Mouse (Mus musculus): ENCODE measurements around the gene Plekho1. TPM values are rescaled to one million over a fixed set of nuclear protein-coding genes. Genes with fewer than 3 reads are reported as not detected.
"Not testable (repeated sequence)": the region's sequence is repeated elsewhere in the genome, so short reads cannot be mapped to it uniquely, and the experiment has no call there.

Gene Plekho1
- polyA plus RNA-seq, 1 experiment from 2014 or later = 64.8 TPM

- ATAC-seq (replicated peaks; ENCODE audit: insufficient number of reproducible peaks, low FRiP score, low TSS enrichment, low read depth) (peak; percentile 93), DNase-seq (ENCODE audit: low spot score) (peak; percentile 69)
- Histone ChIP-seq H3K27ac (replicated peaks; ENCODE audit: low read depth, low read length) (no peak overlapping the region), H3K9ac (replicated peaks; ENCODE audit: low read length) (peak overlapping the region; percentile 22), H3K4me3 (ENCODE audit: low read depth, low read length) (peak overlapping the region; percentile 1; the same call in 1 of the 2 replicates), H3K4me1 (ENCODE audit: control insufficient read depth, insufficient read depth, low read length) (no peaks in the 10 kb centered on the region), H3K27me3 (ENCODE audit: control insufficient read depth, insufficient read depth, low read length) (no peaks in the 10 kb centered on the region), H3K4me2 (ENCODE audit: low read depth, low read length) (peak overlapping the region; percentile 46), H3K9me3 (replicated peaks; ENCODE audit: control insufficient read depth, low read length) (no peaks in the 10 kb centered on the region), H3K36me3 (replicated peaks; ENCODE audit: control insufficient read depth, insufficient read depth, low read depth, low read length) (no peaks in the 10 kb centered on the region)
- 1% methylated on average over 34 of the region's 34 CpGs for WGBS
Measured at GRCm38 (mm10) chr3:95972873-95973634, 22.7 kb downstream of the Plekho1 start.

GRCm38 (mm10) chr3:95972251-95972872 lies 23.4 kb downstream of the Plekho1 start:
- Histone ChIP-seq H3K27me3 (ENCODE audit: control insufficient read depth, insufficient read depth, low read length) (no peaks in the 10 kb centered on the region), H3K27ac (replicated peaks; ENCODE audit: low read depth, low read length) (no peak overlapping the region), H3K4me1 (ENCODE audit: control insufficient read depth, insufficient read depth, low read length) (no peaks in the 10 kb centered on the region), H3K4me2 (ENCODE audit: low read depth, low read length) (peak overlapping the region; percentile 46), H3K36me3 (replicated peaks; ENCODE audit: control insufficient read depth, insufficient read depth, low read depth, low read length) (no peaks in the 10 kb centered on the region), H3K9ac (replicated peaks; ENCODE audit: low read length) (peak overlapping the region; percentile 22; the same call in 1 of the 2 replicates), H3K4me3 (ENCODE audit: low read depth, low read length) (no peak overlapping the region), H3K9me3 (replicated peaks; ENCODE audit: control insufficient read depth, low read length) (no peaks in the 10 kb centered on the region)
- no peak for DNase-seq (ENCODE audit: low spot score)
- ATAC-seq (replicated peaks; ENCODE audit: insufficient number of reproducible peaks, low FRiP score, low TSS enrichment, low read depth) = no peak
- 62% methylated on average over 12 of the region's 12 CpGs for WGBS

- H3K4me3 ChIP-seq (ENCODE audit: low read depth, low read length); DNase-seq (ENCODE audit: low spot score); H3K4me2 ChIP-seq (ENCODE audit: low read depth, low read length); H3K27ac ChIP-seq (replicated peaks; ENCODE audit: low read depth, low read length); ATAC-seq (replicated peaks; ENCODE audit: insufficient number of reproducible peaks, low FRiP score, low TSS enrichment, low read depth); H3K9me3 ChIP-seq (replicated peaks; ENCODE audit: control insufficient read depth, low read length); H3K9ac ChIP-seq (replicated peaks; ENCODE audit: low read length); H3K36me3 ChIP-seq (replicated peaks; ENCODE audit: control insufficient read depth, insufficient read depth, low read depth, low read length); H3K4me1 ChIP-seq (ENCODE audit: control insufficient read depth, insufficient read depth, low read length); H3K27me3 ChIP-seq (ENCODE audit: control insufficient read depth, insufficient read depth, low read length): not testable (repeated sequence)
- WGBS = 59% methylated on average over 6 of the region's 7 CpGs
Measured at GRCm38 (mm10) chr3:95970661-95971060, 25.1 kb downstream of the Plekho1 start.

- H3K36me3 ChIP-seq (replicated peaks; ENCODE audit: control insufficient read depth, insufficient read depth, low read depth, low read length) = no peaks in the 10 kb centered on the region
- no peaks in the 10 kb centered on the region for H3K4me1 ChIP-seq (ENCODE audit: control insufficient read depth, insufficient read depth, low read length)
- no peak overlapping the region for H3K9ac ChIP-seq (replicated peaks; ENCODE audit: low read length)
- no peaks in the 10 kb centered on the region for H3K9me3 ChIP-seq (replicated peaks; ENCODE audit: control insufficient read depth, low read length)
- ATAC-seq (replicated peaks; ENCODE audit: insufficient number of reproducible peaks, low FRiP score, low TSS enrichment, low read depth) (no peak), DNase-seq (ENCODE audit: low spot score) (no peak)
- H3K4me3 ChIP-seq (ENCODE audit: low read depth, low read length) = no peak overlapping the region
- H3K4me2 ChIP-seq (ENCODE audit: low read depth, low read length) = no peak overlapping the region
- H3K27ac ChIP-seq (replicated peaks; ENCODE audit: low read depth, low read length) = no peak overlapping the region
- H3K27me3 ChIP-seq (ENCODE audit: control insufficient read depth, insufficient read depth, low read length) = no peaks in the 10 kb centered on the region
- 82% methylated on average over 1 of the region's 1 CpGs for WGBS
Measured at GRCm38 (mm10) chr3:95969277-95969676, 26.5 kb downstream of the Plekho1 start.

- Histone ChIP-seq H3K36me3 (replicated peaks; ENCODE audit: control insufficient read depth, insufficient read depth, low read depth, low read length) (no peaks in the 10 kb centered on the region), H3K4me2 (ENCODE audit: low read depth, low read length) (no peak overlapping the region), H3K9ac (replicated peaks; ENCODE audit: low read length) (no peak overlapping the region), H3K27ac (replicated peaks; ENCODE audit: low read depth, low read length) (no peak overlapping the region), H3K27me3 (ENCODE audit: control insufficient read depth, insufficient read depth, low read length) (no peaks in the 10 kb centered on the region), H3K9me3 (replicated peaks; ENCODE audit: control insufficient read depth, low read length) (no peaks in the 10 kb centered on the region), H3K4me3 (ENCODE audit: low read depth, low read length) (no peak overlapping the region), H3K4me1 (ENCODE audit: control insufficient read depth, insufficient read depth, low read length) (no peaks in the 10 kb centered on the region)
- DNase-seq (ENCODE audit: low spot score) = peak; percentile 69
- no peak for ATAC-seq (replicated peaks; ENCODE audit: insufficient number of reproducible peaks, low FRiP score, low TSS enrichment, low read depth)
- 11% methylated on average over 7 of the region's 7 CpGs for WGBS
Measured at GRCm38 (mm10) chr3:95965518-95966451, 30.0 kb downstream of the Plekho1 start.

- Histone ChIP-seq H3K36me3 (replicated peaks; ENCODE audit: control insufficient read depth, insufficient read depth, low read depth, low read length) (no peaks in the 10 kb centered on the region), H3K27me3 (ENCODE audit: control insufficient read depth, insufficient read depth, low read length) (no peaks in the 10 kb centered on the region), H3K4me2 (ENCODE audit: low read depth, low read length) (no peak overlapping the region), H3K9me3 (replicated peaks; ENCODE audit: control insufficient read depth, low read length) (no peaks in the 10 kb centered on the region), H3K9ac (replicated peaks; ENCODE audit: low read length) (no peak overlapping the region), H3K27ac (replicated peaks; ENCODE audit: low read depth, low read length) (no peak overlapping the region), H3K4me1 (ENCODE audit: control insufficient read depth, insufficient read depth, low read length) (no peaks in the 10 kb centered on the region), H3K4me3 (ENCODE audit: low read depth, low read length) (no peak overlapping the region)
- no peak for ATAC-seq (replicated peaks; ENCODE audit: insufficient number of reproducible peaks, low FRiP score, low TSS enrichment, low read depth)
- peak; percentile 25 for DNase-seq (ENCODE audit: low spot score)
- 46% methylated on average over 4 of the region's 4 CpGs for WGBS
Measured at GRCm38 (mm10) chr3:95963681-95964080, 32.1 kb downstream of the Plekho1 start.

GRCm38 (mm10) chr3:95963230-95963629 lies 32.6 kb downstream of the Plekho1 start:
- Histone ChIP-seq H3K4me2 (ENCODE audit: low read depth, low read length) (no peak overlapping the region), H3K9ac (replicated peaks; ENCODE audit: low read length) (no peak overlapping the region), H3K9me3 (replicated peaks; ENCODE audit: control insufficient read depth, low read length) (no peaks in the 10 kb centered on the region), H3K27ac (replicated peaks; ENCODE audit: low read depth, low read length) (no peak overlapping the region), H3K4me3 (ENCODE audit: low read depth, low read length) (no peak overlapping the region), H3K36me3 (replicated peaks; ENCODE audit: control insufficient read depth, insufficient read depth, low read depth, low read length) (no peaks in the 10 kb centered on the region), H3K27me3 (ENCODE audit: control insufficient read depth, insufficient read depth, low read length) (no peaks in the 10 kb centered on the region), H3K4me1 (ENCODE audit: control insufficient read depth, insufficient read depth, low read length) (no peaks in the 10 kb centered on the region)
- WGBS = 8% methylated on average over 2 of the region's 2 CpGs
- DNase-seq (ENCODE audit: low spot score) (no peak), ATAC-seq (replicated peaks; ENCODE audit: insufficient number of reproducible peaks, low FRiP score, low TSS enrichment, low read depth) (no peak)
